Comparison of ENCODE assay signal across 20 mouse cellular contexts in genomic region chr12:15749646-15750195, GRCm38 (mm10).
DNase-seq lines count a peak whose midpoint lies in the region; ATAC-seq lines count a peak whose summit lies in the region.
"Had no signal": no experiment of that assay in that cellular context is flagged by ENCODE, and none has a peak within 500 bp of the region (broad histone marks: within the 10 kb centered on the region; RNA-seq: fewer than 3 reads in every experiment).

No protein-coding gene starts in this region.

- 42% methylated on average over 4 of the region's 4 CpGs for WGBS in hindbrain, embryonic 10.5 days
- WGBS in hindbrain, embryonic 12.5 days = 38% methylated on average over 4 of the region's 4 CpGs
- WGBS in midbrain, embryonic 10.5 days = 33% methylated on average over 4 of the region's 4 CpGs
- 35% methylated on average over 4 of the region's 4 CpGs for WGBS in midbrain, embryonic 15.5 days
- WGBS in forebrain, embryonic 11.5 days = 47% methylated on average over 4 of the region's 4 CpGs

- ATAC-seq in hindbrain, embryonic 12.5 days (ENCODE audit: low FRiP score) = no peak
- no peak for ATAC-seq in midbrain, embryonic 15.5 days (replicated peaks)
- ATAC-seq in forebrain, embryonic 11.5 days (replicated peaks; ENCODE audit: low FRiP score) = no peak
- ATAC-seq: forebrain, embryonic 16.5 days; intestine, embryonic 15.5 days had no signal

- H3K4me2 ChIP-seq in hindbrain, embryonic 12.5 days (replicated peaks) = no peak overlapping the region
- no peak overlapping the region for H3K4me2 ChIP-seq in midbrain, embryonic 15.5 days
- no peak overlapping the region for H3K4me2 ChIP-seq in forebrain, embryonic 11.5 days (ENCODE audit: low read depth, low read length, severe bottlenecking)
- H3K4me2 ChIP-seq: hindbrain, embryonic 13.5 days; intestine, embryonic 15.5 days; limb, embryonic 12.5 days; lung, embryonic 15.5 days; midbrain, embryonic 11.5 days; neural tube, embryonic 12.5 days had no signal

- no peaks in the 10 kb centered on the region for H3K9me3 ChIP-seq in hindbrain, embryonic 10.5 days
- H3K9me3 ChIP-seq in hindbrain, embryonic 12.5 days (replicated peaks) = no peaks in the 10 kb centered on the region
- H3K9me3 ChIP-seq in midbrain, embryonic 10.5 days (replicated peaks) = no peaks in the 10 kb centered on the region
- no peaks in the 10 kb centered on the region for H3K9me3 ChIP-seq in midbrain, embryonic 15.5 days
- no peaks in the 10 kb centered on the region for H3K9me3 ChIP-seq in forebrain, embryonic 11.5 days (ENCODE audit: control insufficient read depth, low read length)
- H3K9me3 ChIP-seq: hindbrain, embryonic 13.5 days; intestine, embryonic 15.5 days; limb, embryonic 12.5 days; lung, embryonic 15.5 days; neural tube, embryonic 12.5 days had no signal

- no peak overlapping the region for H3K9ac ChIP-seq in hindbrain, embryonic 12.5 days
- no peak overlapping the region for H3K9ac ChIP-seq in midbrain, embryonic 15.5 days
- no peak overlapping the region for H3K9ac ChIP-seq in forebrain, embryonic 11.5 days (ENCODE audit: low read length)
- H3K9ac ChIP-seq: hindbrain, embryonic 13.5 days; intestine, embryonic 15.5 days; limb, embryonic 12.5 days; liver, embryonic 14.5 days; lung, embryonic 15.5 days; neural tube, embryonic 12.5 days had no signal

- no peaks in the 10 kb centered on the region for H3K27me3 ChIP-seq in hindbrain, embryonic 10.5 days (ENCODE audit: insufficient read depth, poor library complexity, severe bottlenecking)
- no peaks in the 10 kb centered on the region for H3K27me3 ChIP-seq in hindbrain, embryonic 12.5 days
- H3K27me3 ChIP-seq in midbrain, embryonic 10.5 days (ENCODE audit: low read depth, poor library complexity, severe bottlenecking) = 0 out of 2 replicates have a peak, but pooled peaks cover 4% of the 10 kb centered on the region
- H3K27me3 ChIP-seq in midbrain, embryonic 15.5 days (replicated peaks) = no peaks in the 10 kb centered on the region
- H3K27me3 ChIP-seq in forebrain, embryonic 11.5 days (ENCODE audit: control insufficient read depth, insufficient read depth, low read length) = no peaks in the 10 kb centered on the region
- H3K27me3 ChIP-seq: hindbrain, embryonic 13.5 days; intestine, embryonic 15.5 days; limb, embryonic 12.5 days; lung, embryonic 15.5 days; neural tube, embryonic 12.5 days had no signal

- no peak overlapping the region for H3K4me3 ChIP-seq in hindbrain, embryonic 10.5 days
- H3K4me3 ChIP-seq in hindbrain, embryonic 12.5 days = no peak overlapping the region
- H3K4me3 ChIP-seq in midbrain, embryonic 10.5 days = no peak overlapping the region
- H3K4me3 ChIP-seq in midbrain, embryonic 15.5 days = no peak overlapping the region
- no peak overlapping the region for H3K4me3 ChIP-seq in forebrain, embryonic 11.5 days (ENCODE audit: low read depth, low read length)
- H3K4me3 ChIP-seq: hindbrain, embryonic 13.5 days; intestine, embryonic 15.5 days; limb, embryonic 12.5 days; lung, embryonic 15.5 days; neural tube, embryonic 12.5 days had no signal

- no peak overlapping the region for H3K27ac ChIP-seq in hindbrain, embryonic 10.5 days
- no peak overlapping the region for H3K27ac ChIP-seq in hindbrain, embryonic 12.5 days
- H3K27ac ChIP-seq in midbrain, embryonic 10.5 days (replicated peaks) = no peak overlapping the region
- H3K27ac ChIP-seq in midbrain, embryonic 15.5 days = no peak overlapping the region
- no peak overlapping the region for H3K27ac ChIP-seq in forebrain, embryonic 11.5 days (ENCODE audit: low read depth, low read length)
- H3K27ac ChIP-seq: hindbrain, embryonic 13.5 days; intestine, embryonic 15.5 days; limb, embryonic 12.5 days; liver, embryonic 14.5 days; lung, embryonic 15.5 days; neural tube, embryonic 12.5 days had no signal

- H3K4me1 ChIP-seq in hindbrain, embryonic 10.5 days (replicated peaks) = peaks cover 7% of the 10 kb centered on the region
- H3K4me1 ChIP-seq in hindbrain, embryonic 12.5 days = no peaks in the 10 kb centered on the region
- peaks cover 5% of the 10 kb centered on the region; the same call in 1 of the 2 replicates for H3K4me1 ChIP-seq in midbrain, embryonic 10.5 days
- no peaks in the 10 kb centered on the region for H3K4me1 ChIP-seq in midbrain, embryonic 15.5 days
- no peaks in the 10 kb centered on the region for H3K4me1 ChIP-seq in forebrain, embryonic 11.5 days (replicated peaks; ENCODE audit: control insufficient read depth, insufficient read depth, low read length)
- H3K4me1 ChIP-seq: hindbrain, embryonic 13.5 days; intestine, embryonic 15.5 days; limb, embryonic 12.5 days; neural tube, embryonic 12.5 days had no signal

- DNase-seq in hindbrain, embryonic 10.5 days (ENCODE audit: low spot score) = peak; percentile 23
- DNase-seq in midbrain, embryonic 10.5 days (ENCODE audit: low spot score) = peak; percentile 17
- peak; percentile 47 for DNase-seq in embryo, embryonic 11 days
- DNase-seq in retina, postnatal 1 day = peak; percentile 71
- no peak for DNase-seq in forebrain, embryonic 11.5 days (ENCODE audit: low spot score)
- DNase-seq in spleen, postnatal 4 days (ENCODE audit: low spot score in 2 of 2) = no peak
- DNase-seq: B cell, adult 2 months; cerebellum, adult 8-10 months; kidney, adult 9 months; lung, postnatal 4 days had no signal

- H3K36me3 ChIP-seq in hindbrain, embryonic 10.5 days = no peaks in the 10 kb centered on the region
- no peaks in the 10 kb centered on the region for H3K36me3 ChIP-seq in hindbrain, embryonic 12.5 days
- no peaks in the 10 kb centered on the region for H3K36me3 ChIP-seq in midbrain, embryonic 10.5 days
- no peaks in the 10 kb centered on the region for H3K36me3 ChIP-seq in midbrain, embryonic 15.5 days (replicated peaks)
- H3K36me3 ChIP-seq in forebrain, embryonic 11.5 days (ENCODE audit: control insufficient read depth, insufficient read depth, low read length) = no peaks in the 10 kb centered on the region
- H3K36me3 ChIP-seq: hindbrain, embryonic 13.5 days; intestine, embryonic 15.5 days; limb, embryonic 12.5 days; lung, embryonic 15.5 days; neural tube, embryonic 12.5 days had no signal

Comparison
In these comparisons a context has a peak if more than half of its experiments do, and no peak if none do; other contexts are left out.
1. DNase-seq: peak in hindbrain, embryonic 10.5 days (single experiment), midbrain, embryonic 10.5 days (single experiment), embryo, embryonic 11 days (single experiment) and retina, postnatal 1 day (single experiment); none in forebrain, embryonic 11.5 days (single experiment) and spleen, postnatal 4 days (0 of 2).